Mouse (Mus musculus) T-cell, adult 2 months (primary cell): ENCODE measurements around the gene Gm9922.

Experiments used
- DNase-seq: peaks from one replicate; pipeline ENCODE4 v3.0.0; 2022; ENCODE audit warnings: low spot score

Gene Gm9922

DNA sequence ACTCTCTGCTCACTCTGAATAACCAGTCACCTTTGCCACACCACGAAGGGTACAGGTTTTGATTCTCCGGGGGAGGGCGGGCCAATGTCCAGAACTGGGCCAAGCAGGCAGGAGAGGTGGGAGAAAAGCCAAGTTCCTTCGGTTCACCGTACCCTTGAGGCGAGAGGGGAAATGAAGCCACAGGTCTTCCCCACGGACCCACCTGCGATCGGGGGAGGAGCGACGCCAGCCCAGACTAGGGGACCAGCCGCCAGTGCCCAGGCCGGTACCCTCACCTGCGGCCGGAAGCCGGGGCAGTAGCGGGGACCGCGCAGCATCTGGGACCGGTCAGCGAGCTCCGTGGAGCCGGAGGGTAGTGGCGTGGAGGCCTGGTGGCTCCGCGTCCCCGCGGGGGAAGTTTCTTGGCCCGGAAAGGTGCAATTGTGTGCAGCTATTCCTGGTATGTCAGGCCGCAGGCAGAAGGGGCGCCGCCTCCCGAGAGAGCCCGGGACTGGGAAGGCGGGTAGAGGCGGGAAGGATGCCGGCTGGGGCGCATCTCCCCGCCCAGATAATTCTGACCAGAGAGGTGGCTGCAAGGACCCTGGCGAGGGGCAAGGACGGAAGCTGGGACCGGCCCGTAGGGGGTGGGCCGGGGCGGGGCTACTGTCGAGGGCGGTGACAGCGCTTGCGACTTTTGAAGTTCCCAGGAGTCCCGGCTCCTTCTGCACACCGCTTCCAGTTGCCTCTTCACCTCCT is at the start of gene Gm9922, which contains the start of gene Lmo7:
Gene Gm9922 (minus strand): TSS at position 578 of the 735 bp plus-strand sequence.
Gene Lmo7 (plus strand): TSS at position 721 of the 735 bp plus-strand sequence.
- DNase-seq: peak; percentile 6

DNA sequence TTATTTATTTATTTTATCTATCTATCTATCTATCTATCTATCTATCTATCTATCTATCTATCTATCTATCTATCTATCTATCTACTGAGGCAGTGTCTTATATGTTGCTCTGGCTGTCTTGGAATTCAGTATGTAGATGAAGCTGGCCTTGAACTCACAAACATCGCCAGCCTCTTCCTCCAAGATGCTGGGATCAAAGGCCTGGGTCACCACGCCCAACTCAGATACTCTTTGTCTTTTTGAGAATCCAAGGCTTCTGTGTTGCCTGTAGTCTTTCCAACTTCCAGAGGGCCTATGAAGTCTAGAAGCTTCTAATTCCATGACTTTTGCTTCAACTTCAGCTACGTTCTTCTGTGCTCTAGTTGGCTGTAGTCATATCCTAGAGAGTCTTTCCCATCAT is 48.8 kb upstream of the Gm9922 start:
- DNase-seq: no peak

DNA sequence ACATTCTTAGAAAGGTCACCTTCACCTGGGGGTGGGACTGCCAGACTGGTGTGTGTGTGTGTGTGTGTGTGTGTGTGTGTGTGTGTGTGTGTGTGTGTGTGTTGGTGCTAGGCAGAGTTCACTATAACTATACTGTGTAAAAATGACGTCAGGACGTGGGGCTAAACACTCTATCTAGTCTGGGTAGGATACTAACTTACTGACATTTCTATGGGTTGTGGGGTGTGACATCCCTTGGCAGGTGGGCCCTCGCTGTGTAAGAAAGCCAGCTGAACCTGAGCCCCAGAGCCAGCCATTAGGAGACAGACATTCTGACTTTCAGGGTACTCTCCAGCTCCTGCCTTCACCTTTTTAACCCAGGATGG is 47.5 kb upstream of the Gm9922 start:
- DNase-seq: no peak

DNA sequence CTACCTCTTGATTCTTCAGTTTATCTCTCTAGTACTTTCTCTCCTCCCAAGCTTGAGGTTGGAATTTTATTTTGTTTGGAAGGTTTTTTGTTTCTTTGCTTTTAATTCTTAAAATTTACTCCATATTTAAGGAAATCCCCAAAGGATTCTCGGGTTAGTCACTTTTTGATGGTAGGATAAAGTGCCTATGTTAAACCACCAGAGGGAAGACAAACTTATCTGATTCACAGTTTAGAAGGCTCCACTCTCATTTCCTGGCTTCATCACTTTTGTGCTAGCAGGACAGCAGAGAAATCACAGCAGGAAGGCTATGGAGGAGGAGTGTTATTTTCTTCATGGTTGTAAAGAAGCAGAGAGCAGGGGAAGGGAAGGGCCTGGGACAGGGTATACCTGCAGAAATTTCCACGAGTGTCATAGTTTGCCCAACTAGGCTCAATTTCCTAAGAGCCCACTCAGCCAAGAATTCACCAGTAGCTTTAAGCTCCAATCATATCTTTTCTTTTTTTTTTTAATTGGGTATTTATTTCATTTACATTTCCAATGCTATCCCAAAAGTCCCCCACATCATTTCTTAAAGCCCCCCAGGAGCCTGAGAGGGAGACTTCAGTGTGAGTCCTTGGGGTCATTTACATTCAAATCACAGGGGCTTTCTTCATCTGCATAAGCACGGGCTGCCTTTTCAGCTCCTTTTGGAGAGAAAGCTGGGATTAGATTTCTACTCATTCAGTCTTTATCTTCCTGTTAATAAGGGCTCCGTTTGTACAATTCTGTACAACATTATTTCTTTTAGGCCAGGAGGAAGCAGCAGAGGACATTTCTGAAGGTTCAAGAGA is 46.9 kb upstream of the Gm9922 start:
- DNase-seq: no peak

DNA sequence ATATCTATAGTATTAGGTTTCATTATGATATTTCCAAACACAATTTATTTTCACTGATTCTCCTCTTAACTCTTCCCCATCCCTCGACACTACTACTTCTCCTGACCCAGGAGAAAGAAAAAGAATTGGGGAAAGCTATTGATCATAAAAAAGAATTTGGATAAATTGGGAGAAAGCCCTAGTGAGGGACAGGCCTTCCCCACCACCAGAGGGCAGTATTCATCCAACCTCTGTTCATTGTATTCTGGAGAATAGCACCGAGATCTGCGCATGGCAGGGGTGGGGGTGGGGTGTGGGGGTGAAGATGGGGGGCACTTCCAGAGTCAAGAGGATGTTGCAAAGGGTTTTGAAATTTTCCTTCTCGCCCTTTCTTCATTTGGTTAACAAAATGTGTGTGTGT is 45.0 kb upstream of the Gm9922 start:
- DNase-seq: no peak

DNA sequence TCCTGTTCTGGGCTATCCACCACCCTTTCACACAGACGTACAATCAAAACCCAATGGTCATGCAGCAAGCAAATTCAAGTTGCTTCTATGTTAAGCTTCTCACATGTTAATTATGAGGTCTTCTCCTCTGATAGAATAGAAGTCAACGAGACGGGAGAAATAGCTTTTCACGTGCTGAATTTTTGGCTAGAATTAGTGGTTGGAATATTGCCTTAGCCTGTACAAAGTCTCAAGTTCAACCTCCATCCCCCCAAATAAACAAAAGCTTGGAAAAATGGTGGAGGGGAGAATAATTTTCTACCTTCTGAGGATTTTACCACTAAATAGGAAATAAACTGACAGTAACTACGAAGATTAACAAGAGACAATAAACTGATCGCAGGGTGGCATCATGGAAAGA is 42.1 kb upstream of the Gm9922 start:
- no peak for DNase-seq

DNA sequence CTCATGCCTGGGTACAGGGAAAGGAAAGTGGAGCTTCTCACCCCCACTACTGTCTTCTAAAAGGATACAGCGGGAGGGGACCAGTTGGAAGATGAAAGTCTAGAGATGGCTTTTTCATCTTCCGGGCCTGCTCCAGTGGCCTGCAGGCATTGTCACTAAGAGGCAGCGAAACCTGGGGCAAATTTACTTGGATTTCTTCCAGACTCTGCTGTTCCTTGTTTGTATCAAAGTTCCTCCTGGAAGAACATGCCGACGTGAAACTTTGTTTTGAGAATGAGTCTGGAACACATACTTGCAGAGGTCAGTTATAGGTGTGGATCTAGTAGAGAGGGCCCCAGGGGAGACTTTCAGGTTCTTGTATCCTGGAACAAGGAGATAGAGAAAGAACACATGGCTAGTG is 41.7 kb upstream of the Gm9922 start:
- no peak for DNase-seq

DNA sequence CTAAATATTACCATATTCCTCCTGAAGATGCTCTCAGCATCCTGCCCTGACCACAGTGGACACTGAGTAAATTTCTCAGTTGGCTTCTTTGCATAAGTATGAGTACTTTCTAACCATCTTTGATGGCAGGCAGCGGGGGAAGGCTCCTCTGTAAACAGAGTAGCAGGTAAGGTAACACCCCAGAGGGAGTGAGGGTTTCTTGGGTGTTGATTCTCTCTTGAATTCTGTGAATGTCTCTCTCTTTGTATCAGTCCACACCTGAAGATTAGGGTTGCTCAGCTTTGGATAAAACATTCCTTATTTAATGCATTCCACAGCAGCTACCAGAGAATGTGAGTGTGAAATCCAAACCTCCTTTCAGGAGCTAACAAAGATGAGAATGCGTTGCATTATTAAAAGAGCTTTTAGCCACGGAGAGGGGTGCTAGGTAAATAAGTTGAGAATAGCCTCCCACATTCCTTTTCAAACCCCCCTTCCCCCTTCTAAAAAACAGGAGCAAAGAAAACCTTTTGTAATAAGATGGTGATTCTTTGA is 34.2 kb upstream of the Gm9922 start:
- DNase-seq: no peak

DNA sequence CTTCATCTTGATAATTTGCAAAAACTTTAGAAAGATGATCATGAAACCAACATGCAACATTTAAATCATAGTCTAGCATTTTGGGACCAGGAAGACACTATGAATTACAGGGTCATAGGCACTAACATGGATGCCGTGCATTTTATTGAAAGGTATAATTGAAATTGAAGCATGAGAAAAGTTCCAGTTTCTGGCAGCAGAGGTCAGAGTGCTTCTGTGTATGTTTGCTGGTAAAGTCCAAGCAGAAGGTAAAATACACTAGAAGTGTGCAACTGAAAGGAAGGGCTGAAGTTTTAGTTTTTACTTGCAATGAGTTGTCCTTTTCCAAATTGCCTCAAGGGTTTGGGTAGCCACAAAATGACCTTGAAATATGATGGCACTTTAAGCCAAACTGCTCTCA is 32.7 kb upstream of the Gm9922 start:
- no peak for DNase-seq

DNA sequence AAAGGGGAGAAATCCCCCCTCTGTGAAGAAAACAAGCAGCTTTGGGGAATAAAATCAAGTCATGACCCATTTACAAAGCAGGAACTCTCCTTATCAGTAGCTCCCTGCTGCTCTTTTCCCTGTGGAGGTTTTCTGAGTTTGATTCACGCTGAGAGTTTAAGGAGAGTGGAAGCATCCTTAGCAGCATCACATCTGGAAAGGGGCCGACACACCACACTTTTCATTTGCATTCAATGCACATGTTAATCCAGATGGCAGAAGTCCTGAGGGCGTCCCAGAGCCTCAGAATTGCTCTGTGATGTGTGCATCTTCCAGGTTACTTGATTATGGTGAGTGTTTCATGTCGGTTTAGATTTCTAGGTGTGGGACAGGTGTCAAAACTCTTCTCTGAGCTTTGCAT is 25.8 kb upstream of the Gm9922 start:
- no peak for DNase-seq

DNA sequence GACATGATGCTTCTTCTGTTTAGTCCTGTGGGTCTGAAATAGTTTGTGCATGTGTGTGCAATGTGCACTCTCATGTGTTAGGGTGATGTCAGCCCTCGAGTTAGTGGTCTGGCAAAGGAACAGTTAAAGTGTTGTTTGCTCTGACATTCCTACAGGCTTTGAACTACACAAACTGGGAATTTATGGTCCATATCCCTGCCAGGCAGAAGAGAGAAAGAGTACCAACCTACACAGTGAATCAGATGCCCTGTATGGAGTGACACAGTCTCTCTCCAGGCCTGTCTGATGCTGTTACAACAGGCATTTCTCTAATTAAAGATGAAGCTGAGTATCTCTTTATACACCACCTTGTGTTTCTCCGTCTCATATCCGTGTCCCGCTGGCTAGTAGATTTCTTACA is 21.3 kb upstream of the Gm9922 start:
- no peak for DNase-seq

DNA sequence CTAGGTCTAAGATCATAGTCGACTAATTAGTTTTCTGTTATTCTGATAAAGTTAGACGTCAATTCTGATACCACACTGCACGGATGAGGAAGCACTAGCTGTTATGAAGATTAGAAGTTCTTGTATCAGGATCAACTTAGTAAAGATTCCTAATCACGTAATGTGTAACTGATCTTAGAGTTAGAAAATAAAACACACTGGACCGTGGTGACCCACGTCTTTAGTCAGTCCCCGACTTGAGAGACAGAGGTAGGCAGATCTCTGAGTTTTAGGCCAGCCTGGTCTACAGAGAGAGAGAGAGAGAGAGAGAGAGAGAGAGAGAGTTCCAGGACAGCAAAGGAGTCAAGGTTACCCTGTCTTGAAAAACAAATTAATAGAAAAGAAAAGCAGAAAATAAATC is 18.8 kb upstream of the Gm9922 start:
- no peak for DNase-seq

DNA sequence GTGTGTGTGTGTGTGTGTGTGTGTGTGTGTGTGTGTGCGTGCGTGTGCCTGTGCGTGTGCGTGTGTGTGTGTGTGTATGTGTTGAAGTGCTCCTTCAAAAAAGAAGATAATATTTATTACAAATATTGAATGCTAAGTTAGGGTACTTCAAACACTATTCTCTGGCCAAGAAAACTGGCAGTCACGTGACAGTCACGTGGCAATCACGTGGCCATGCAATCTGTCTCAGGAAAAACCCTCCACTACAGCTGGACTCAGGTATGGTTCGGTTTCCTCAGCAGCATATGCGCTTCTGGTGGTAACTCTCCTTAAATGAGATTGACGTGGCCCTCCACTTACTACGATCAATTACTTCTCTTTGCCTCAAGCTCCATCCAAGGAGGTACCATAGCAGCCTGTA is 18.2 kb upstream of the Gm9922 start:
- no peak for DNase-seq

DNA sequence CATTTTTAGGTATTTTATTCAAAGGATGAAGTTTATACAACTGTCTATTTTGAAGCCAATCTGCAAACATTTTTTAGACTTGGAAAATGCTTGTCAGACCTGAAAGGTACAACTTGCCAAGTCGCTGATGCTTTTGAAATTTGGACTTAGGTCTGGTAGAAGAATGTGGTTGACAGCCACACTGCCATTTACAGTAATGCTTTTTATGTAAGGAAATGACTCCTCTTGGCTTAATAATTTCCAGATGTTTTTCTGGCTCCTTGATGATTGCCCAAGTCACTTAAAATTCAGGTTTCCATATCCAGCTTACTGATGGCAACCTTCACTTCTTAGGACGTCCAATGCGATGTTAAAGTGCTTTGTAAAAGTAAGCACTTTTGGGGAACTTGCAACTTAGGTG is 17.0 kb upstream of the Gm9922 start:
- no peak for DNase-seq

DNA sequence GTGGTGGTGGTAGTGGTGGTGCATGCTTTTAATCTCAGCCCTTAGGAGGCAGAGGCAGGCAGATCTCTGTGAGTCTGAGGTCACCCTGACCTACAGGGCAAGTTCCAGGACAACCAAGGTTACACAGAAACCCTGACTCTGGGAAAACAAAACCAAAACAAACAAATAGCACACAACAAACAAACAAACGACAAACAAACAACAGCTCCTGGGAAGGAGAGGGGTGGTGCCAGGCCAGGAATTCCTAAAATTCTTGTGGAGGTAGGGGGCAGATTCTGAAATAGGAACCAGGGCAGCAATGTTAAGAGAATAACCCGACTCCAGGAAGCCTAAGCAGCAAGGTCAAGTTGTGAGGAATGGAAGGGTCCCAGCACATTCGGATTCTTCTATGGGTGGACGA is 7.9 kb upstream of the Gm9922 start:
- no peak for DNase-seq

DNA sequence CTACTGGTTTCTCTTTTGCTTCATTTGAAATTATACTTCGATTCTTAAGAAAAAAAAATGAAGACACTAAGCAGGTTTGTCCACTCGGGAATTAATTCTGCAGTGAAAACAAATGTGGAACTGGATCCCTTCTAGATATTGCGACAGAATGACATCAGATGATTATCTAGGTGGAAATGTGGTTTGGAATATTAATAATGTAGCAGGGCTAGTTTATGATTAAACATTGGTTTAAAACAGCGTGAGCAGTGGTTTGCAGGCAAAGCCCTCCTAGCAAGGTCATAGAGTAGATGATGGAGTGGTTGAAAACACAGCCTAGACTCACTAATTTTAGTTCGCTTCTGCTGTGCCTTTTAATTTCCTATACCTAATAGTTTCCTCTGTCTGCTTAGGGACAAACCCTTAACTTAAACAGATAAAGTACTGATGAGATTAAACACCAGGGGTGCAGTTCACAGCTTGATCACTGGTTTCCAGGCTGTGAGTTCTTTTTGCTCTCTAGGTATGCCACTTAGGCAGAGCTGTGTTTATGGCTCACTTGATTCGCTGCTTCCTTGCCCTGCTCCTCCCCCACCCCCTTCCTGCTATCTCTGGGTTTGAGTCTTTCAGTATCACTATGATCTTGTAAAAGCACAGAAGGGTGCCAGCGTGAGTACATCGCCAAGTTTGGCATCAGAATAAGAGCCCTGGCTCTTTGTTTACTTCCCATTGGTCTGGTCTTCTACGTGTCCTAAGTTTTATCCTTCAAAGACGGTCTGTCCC is 4.1 kb upstream of the Gm9922 start:
- DNase-seq: no peak

DNA sequence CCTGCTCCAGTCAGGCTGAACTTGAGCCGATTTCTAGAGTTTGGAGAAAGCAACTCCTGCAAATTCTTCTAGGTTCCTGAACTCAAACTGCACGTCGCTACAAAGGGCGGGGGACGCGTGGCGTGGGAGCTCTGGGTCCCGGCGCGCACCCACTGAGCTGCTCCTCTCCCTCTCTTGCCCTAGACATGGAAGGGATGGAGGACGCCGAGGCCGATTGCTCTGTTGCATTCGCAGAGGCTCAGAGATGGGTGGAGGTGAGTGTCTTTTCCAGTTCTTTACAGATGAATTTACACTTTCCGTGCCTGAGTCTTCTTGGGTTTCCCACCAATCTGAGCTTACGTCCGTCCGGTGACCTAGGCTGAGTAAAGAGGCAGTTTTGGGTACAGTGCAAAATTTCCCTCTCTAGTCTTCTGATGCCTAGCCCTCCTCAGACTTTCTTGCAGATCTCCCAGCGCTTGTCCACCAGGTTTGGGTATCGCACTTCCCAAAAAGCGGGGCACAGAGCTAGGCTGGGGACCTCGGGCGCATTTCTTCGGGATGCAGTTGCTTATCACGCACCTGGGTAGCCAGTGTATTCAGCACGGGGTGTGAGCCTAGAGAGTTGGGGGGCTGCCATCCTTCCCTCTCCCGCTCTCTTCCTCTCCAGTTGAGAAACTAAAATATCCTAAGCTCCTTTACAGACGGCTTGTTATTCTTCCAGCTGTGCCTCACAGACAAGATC is 518 bp upstream of the Gm9922 start:
- no peak for DNase-seq

DNA sequence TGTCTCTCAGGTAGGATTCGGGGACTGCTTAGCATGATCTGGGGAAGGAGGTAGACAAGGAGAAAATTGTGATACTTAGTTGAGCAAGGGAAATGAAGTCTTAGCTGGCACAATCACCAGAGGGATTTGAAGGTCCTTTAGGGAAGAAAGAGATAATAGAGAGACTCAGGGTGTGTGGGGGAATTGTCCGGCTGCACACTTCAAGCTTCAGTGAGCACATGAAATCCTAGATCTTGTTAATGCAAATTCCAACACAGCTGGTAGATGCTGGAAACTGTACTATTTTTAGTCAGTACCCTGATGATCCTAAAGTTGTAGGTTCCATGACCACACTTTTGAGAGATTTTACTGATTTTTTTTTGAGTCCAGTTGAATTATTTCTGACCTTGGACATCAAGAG is 15.2 kb downstream of the Gm9922 start:
- DNase-seq: no peak

DNA sequence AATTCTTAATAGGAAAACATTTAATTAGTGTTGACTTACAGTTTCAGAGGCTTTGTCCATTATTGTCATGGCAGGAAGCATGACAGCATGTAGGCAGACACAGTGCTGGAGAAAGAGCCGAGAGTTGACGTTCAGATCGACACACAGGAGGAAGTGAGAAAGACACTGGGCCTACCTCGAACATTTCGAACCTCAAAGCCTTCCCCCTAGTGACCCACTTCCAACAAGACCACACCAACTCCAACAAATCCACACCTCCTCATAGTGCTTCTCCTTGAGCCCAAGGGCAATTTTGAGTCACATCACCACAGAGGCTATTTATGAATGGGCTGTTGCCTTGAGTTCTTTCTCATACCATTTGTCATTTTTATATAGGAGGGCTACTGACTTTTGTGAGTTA is 22.5 kb downstream of the Gm9922 start:
- DNase-seq: no peak

DNA sequence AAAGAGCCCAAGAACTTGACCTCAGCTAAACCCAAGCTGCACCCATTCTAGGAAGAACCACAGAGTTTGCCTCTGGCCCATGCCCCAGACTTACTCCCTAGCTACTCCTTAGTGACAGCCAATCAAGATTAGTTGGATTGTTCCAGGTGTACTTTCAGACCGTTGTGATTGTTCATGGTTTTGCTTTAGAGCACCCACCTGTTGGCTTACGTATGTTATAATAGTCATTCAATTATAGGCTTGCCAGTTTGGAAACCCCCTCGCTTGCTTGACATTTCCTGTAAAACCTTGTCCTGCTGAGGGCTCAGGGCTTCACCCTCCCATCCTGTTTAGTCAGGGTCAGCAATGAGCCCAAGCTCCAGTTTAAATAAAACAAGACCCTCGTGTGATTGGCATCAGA is 25.1 kb downstream of the Gm9922 start:
- DNase-seq: no peak

DNA sequence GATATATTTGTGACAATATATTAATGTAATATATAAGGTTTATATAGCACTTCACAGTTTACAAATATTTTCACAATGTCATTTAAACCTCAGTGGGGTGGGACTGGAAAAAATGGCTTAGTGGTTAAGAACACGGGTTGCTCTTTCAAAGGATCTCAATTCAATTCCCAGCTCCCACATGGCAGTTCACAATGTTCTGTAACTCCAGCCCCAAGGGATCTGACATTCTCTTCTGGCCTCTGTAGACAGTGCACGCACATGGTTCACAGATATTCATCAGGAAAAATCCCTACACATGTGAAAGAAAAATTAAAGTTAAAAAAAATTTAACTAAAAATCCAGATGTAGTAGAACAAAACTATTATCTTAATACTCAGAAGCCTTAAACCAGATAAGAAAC is 41.2 kb downstream of the Gm9922 start:
- DNase-seq: no peak

DNA sequence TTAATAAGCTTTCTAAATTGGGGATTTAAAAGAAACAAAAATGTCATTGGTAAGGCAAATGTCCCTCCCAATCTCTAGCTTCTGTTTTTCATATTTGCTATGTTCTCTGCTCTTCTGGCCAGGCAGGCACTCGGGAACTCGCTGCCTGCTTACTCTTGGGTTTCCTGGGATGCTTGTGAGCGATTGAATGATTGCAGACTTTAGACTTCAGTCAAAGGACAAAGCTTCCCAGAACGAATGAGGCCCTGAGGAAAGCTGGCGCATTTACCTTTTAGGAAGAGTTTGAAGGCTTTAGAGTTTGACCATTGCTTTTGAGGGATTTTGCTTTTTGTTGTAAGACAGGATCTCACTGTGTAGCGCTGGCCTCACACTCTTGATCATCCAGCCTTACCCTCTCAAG is 41.9 kb downstream of the Gm9922 start:
- DNase-seq: no peak
